Mouse (Mus musculus): ENCODE data around the gene Rbms3. TPM values are rescaled to one million over a fixed set of nuclear protein-coding genes. Genes with fewer than 3 reads are reported as not detected.

Rbms3 gene
- total and polyA plus RNA-seq, 2 experiments from 2014 or later: 43.3 to 59.9 TPM

- ATAC-seq (ENCODE audit: low FRiP score): no peak
- H3K27ac ChIP-seq (ENCODE audit: low read depth, low read length): no peak overlapping the region
- no peak for TF ChIP-seq CTCF (IDR thresholded peaks at IDR 0.05)
- no peak overlapping the region for H3K4me2 ChIP-seq (ENCODE audit: low read depth, low read length, poor library complexity, severe bottlenecking)
- WGBS: 62% methylated on average over 2 of the region's 2 CpGs
- no peaks in the 10 kb centered on the region for H3K4me1 ChIP-seq (ENCODE audit: insufficient read depth, low read length)
- no peaks in the 10 kb centered on the region for H3K9me3 ChIP-seq (ENCODE audit: low read length)
- DNase-seq (ENCODE audit: low spot score): no peak
- no peak overlapping the region for H3K4me3 ChIP-seq (ENCODE audit: low read depth, low read length)
- H3K27me3 ChIP-seq (ENCODE audit: insufficient read depth, low read length): no peaks in the 10 kb centered on the region
- no peaks in the 10 kb centered on the region for H3K36me3 ChIP-seq (ENCODE audit: insufficient read depth, low read length)
- no peak overlapping the region for H3K9ac ChIP-seq (replicated peaks; ENCODE audit: low read length, poor library complexity, severe bottlenecking)
These were observed 587.7 kb downstream of the Rbms3 start for GRCm38 (mm10) chr9:117041993-117042366.

- Histone ChIP-seq H3K9ac (replicated peaks; ENCODE audit: low read length, poor library complexity, severe bottlenecking) (no peak overlapping the region), H3K4me3 (ENCODE audit: low read depth, low read length) (no peak overlapping the region), H3K4me1 (ENCODE audit: insufficient read depth, low read length) (no peaks in the 10 kb centered on the region), H3K27me3 (ENCODE audit: insufficient read depth, low read length) (no peaks in the 10 kb centered on the region), H3K4me2 (ENCODE audit: low read depth, low read length, poor library complexity, severe bottlenecking) (no peak overlapping the region), H3K36me3 (ENCODE audit: insufficient read depth, low read length) (no peaks in the 10 kb centered on the region), H3K27ac (ENCODE audit: low read depth, low read length) (no peak overlapping the region), H3K9me3 (ENCODE audit: low read length) (no peaks in the 10 kb centered on the region)
- DNase-seq (ENCODE audit: low spot score): no peak
- TF ChIP-seq CTCF (IDR thresholded peaks at IDR 0.05): no peak
- ATAC-seq (ENCODE audit: low FRiP score): no peak
These were observed 588.3 kb downstream of the Rbms3 start for GRCm38 (mm10) chr9:117041291-117041992.

GRCm38 (mm10) chr9:117039941-117040453 is 589.7 kb downstream of the Rbms3 start:
- peak; percentile 58 for DNase-seq (ENCODE audit: low spot score)
- Histone ChIP-seq H3K36me3 (ENCODE audit: insufficient read depth, low read length) (no peaks in the 10 kb centered on the region), H3K4me3 (ENCODE audit: low read depth, low read length) (no peak overlapping the region), H3K4me2 (ENCODE audit: low read depth, low read length, poor library complexity, severe bottlenecking) (no peak overlapping the region), H3K9me3 (ENCODE audit: low read length) (no peaks in the 10 kb centered on the region), H3K9ac (replicated peaks; ENCODE audit: low read length, poor library complexity, severe bottlenecking) (no peak overlapping the region), H3K4me1 (ENCODE audit: insufficient read depth, low read length) (no peaks in the 10 kb centered on the region), H3K27ac (ENCODE audit: low read depth, low read length) (no peak overlapping the region), H3K27me3 (ENCODE audit: insufficient read depth, low read length) (no peaks in the 10 kb centered on the region)
- 64% methylated on average over 6 of the region's 6 CpGs for WGBS
- no peak for TF ChIP-seq CTCF (IDR thresholded peaks at IDR 0.05)
- ATAC-seq (ENCODE audit: low FRiP score): no peak

GRCm38 (mm10) chr9:117032690-117033089 is 597.0 kb downstream of the Rbms3 start:
- peaks cover 5% of the 10 kb centered on the region; the same call in 1 of the 2 replicates for H3K4me1 ChIP-seq (ENCODE audit: insufficient read depth, low read length)
- no peak overlapping the region for H3K9ac ChIP-seq (replicated peaks; ENCODE audit: low read length, poor library complexity, severe bottlenecking)
- no peak overlapping the region for H3K4me3 ChIP-seq (ENCODE audit: low read depth, low read length)
- DNase-seq (ENCODE audit: low spot score) (no peak), ATAC-seq (ENCODE audit: low FRiP score) (no peak)
- H3K27me3 ChIP-seq (ENCODE audit: insufficient read depth, low read length): no peaks in the 10 kb centered on the region
- H3K36me3 ChIP-seq (ENCODE audit: insufficient read depth, low read length): no peaks in the 10 kb centered on the region
- H3K27ac ChIP-seq (ENCODE audit: low read depth, low read length): no peak overlapping the region
- H3K4me2 ChIP-seq (ENCODE audit: low read depth, low read length, poor library complexity, severe bottlenecking): no peak overlapping the region
- no peaks in the 10 kb centered on the region for H3K9me3 ChIP-seq (ENCODE audit: low read length)
- TF ChIP-seq CTCF (IDR thresholded peaks at IDR 0.05): no peak
- 96% methylated on average over 1 of the region's 1 CpGs for WGBS

GRCm38 (mm10) chr9:117031237-117031636 is 598.5 kb downstream of the Rbms3 start:
- Histone ChIP-seq H3K4me2 (ENCODE audit: low read depth, low read length, poor library complexity, severe bottlenecking) (no peak overlapping the region), H3K36me3 (ENCODE audit: insufficient read depth, low read length) (no peaks in the 10 kb centered on the region), H3K9me3 (ENCODE audit: low read length) (no peaks in the 10 kb centered on the region), H3K4me1 (ENCODE audit: insufficient read depth, low read length) (peaks cover 5% of the 10 kb centered on the region; the same call in 1 of the 2 replicates), H3K27me3 (ENCODE audit: insufficient read depth, low read length) (no peaks in the 10 kb centered on the region), H3K27ac (ENCODE audit: low read depth, low read length) (no peak overlapping the region), H3K4me3 (ENCODE audit: low read depth, low read length) (no peak overlapping the region), H3K9ac (replicated peaks; ENCODE audit: low read length, poor library complexity, severe bottlenecking) (no peak overlapping the region)
- TF ChIP-seq CTCF (IDR thresholded peaks at IDR 0.05): no peak
- ATAC-seq (ENCODE audit: low FRiP score) (no peak), DNase-seq (ENCODE audit: low spot score) (no peak)
- 70% methylated on average over 11 of the region's 11 CpGs for WGBS

- DNase-seq (ENCODE audit: low spot score) (peak; percentile 58), ATAC-seq (ENCODE audit: low FRiP score) (no peak)
- no peak overlapping the region for H3K4me2 ChIP-seq (ENCODE audit: low read depth, low read length, poor library complexity, severe bottlenecking)
- H3K4me3 ChIP-seq (ENCODE audit: low read depth, low read length): no peak overlapping the region
- WGBS: 38% methylated on average over 6 of the region's 6 CpGs
- no peak for TF ChIP-seq CTCF (IDR thresholded peaks at IDR 0.05)
- H3K27ac ChIP-seq (ENCODE audit: low read depth, low read length): no peak overlapping the region
- H3K36me3 ChIP-seq (ENCODE audit: insufficient read depth, low read length): no peaks in the 10 kb centered on the region
- H3K27me3 ChIP-seq (ENCODE audit: insufficient read depth, low read length): no peaks in the 10 kb centered on the region
- H3K9me3 ChIP-seq (ENCODE audit: low read length): no peaks in the 10 kb centered on the region
- H3K4me1 ChIP-seq (ENCODE audit: insufficient read depth, low read length): peaks cover 5% of the 10 kb centered on the region; the same call in 1 of the 2 replicates
- H3K9ac ChIP-seq (replicated peaks; ENCODE audit: low read length, poor library complexity, severe bottlenecking): no peak overlapping the region
These were observed 598.9 kb downstream of the Rbms3 start for GRCm38 (mm10) chr9:117030837-117031236.

All from midbrain, postnatal 0 days (tissue).